Mouse (Mus musculus) embryo, embryonic 10 days (tissue): ENCODE data around the gene Bclaf3.
A peak's percentile ranks its signal among the peaks of the same experiment; 100 is the strongest.

Source experiments
- DNase-seq: peaks from one replicate; pipeline ENCODE4 v3.0.0-alpha.2; 2015; ENCODE audit warnings: low spot score

Bclaf3 gene

GRCm38 (mm10) chrX:159626907-159627587, 100.6 kb downstream of the Bclaf3 start, which contains the start of gene Sh3kbp1:
Gene Sh3kbp1 (plus strand): TSS chrX:159627272.
- DNase-seq: peak; percentile 53

- peak; percentile 51 for DNase-seq
These were observed 101.4 kb downstream of the Bclaf3 start for GRCm38 (mm10) chrX:159627588-159628566.

- DNase-seq: no peak
These were observed 102.1 kb downstream of the Bclaf3 start for GRCm38 (mm10) chrX:159628629-159629028.

GRCm38 (mm10) chrX:159629203-159629602, 102.7 kb downstream of the Bclaf3 start:
- no peak for DNase-seq

- DNase-seq: no peak
These were observed 112.2 kb downstream of the Bclaf3 start for GRCm38 (mm10) chrX:159638500-159639227.

GRCm38 (mm10) chrX:159639991-159640390, 113.5 kb downstream of the Bclaf3 start:
- no peak for DNase-seq
